Mouse (Mus musculus): ENCODE data around the gene Slc10a6. TPM values are rescaled to one million over a fixed set of nuclear protein-coding genes. Genes with fewer than 3 reads are reported as not detected.
A peak's percentile ranks its signal among the peaks of the same experiment; 100 is the strongest.

Slc10a6 gene
- 1 to 10 TPM in 1 of 2 experiments, under 1 TPM in 1; 0.89 to 3.5 TPM for total RNA-seq (2021)
- long read RNA-seq, experiment 1, partial matches to known transcripts = 0 of 3 reads
- long read RNA-seq, experiment 1, other reads (novel, unspliced or antisense) = 1 of 3 reads
- long read RNA-seq, experiment 2, partial matches to known transcripts = 0 of 2 reads
- long read RNA-seq, experiment 2, other reads (novel, unspliced or antisense) = 0 of 2 reads

- TF ChIP-seq CTCF (IDR thresholded peaks at IDR 0.05) = no peak
- intact Hi-C loops (cut with DNase I) = no loop called here
- Histone ChIP-seq H3K27ac (peak within 1 kb of the TSS; percentile 90), H3K4me3 (peak within 1 kb of the TSS; percentile 65)
- DNase-seq = peak; percentile 90
These were observed at the start of gene Slc10a6 for GRCm38 (mm10) chr5:103629111-103629764. Slc10a6 (minus strand) TSS chr5:103629403.

GRCm38 (mm10) chr5:103678974-103679373, 49.8 kb upstream of the Slc10a6 start:
- Histone ChIP-seq H3K27ac (no peak overlapping the region), H3K4me3 (no peak overlapping the region)
- no peak for DNase-seq
- intact Hi-C loops (cut with DNase I) = no loop called here
- TF ChIP-seq CTCF (IDR thresholded peaks at IDR 0.05) = no peak

- intact Hi-C loops (cut with DNase I) = no loop called here
- H3K4me3 ChIP-seq = no peak overlapping the region
- peak; percentile 47 for DNase-seq
- H3K27ac ChIP-seq = peak overlapping the region; percentile 51
- no peak for TF ChIP-seq CTCF (IDR thresholded peaks at IDR 0.05)
These were observed 48.7 kb upstream of the Slc10a6 start for GRCm38 (mm10) chr5:103677894-103678293.

GRCm38 (mm10) chr5:103676289-103676881, 47.2 kb upstream of the Slc10a6 start:
- no peak for TF ChIP-seq CTCF (IDR thresholded peaks at IDR 0.05)
- Histone ChIP-seq H3K27ac (no peak overlapping the region), H3K4me3 (no peak overlapping the region)
- intact Hi-C loops (cut with DNase I) = no loop called here
- DNase-seq = no peak

GRCm38 (mm10) chr5:103674482-103674881, 45.3 kb upstream of the Slc10a6 start:
- Histone ChIP-seq H3K4me3 (no peak overlapping the region), H3K27ac (no peak overlapping the region)
- TF ChIP-seq CTCF (IDR thresholded peaks at IDR 0.05) = no peak
- intact Hi-C loops (cut with DNase I) = no loop called here
- no peak for DNase-seq

- intact Hi-C loops (cut with DNase I) = no loop called here
- no peak for TF ChIP-seq CTCF (IDR thresholded peaks at IDR 0.05)
- H3K4me3 ChIP-seq = no peak overlapping the region
- DNase-seq = no peak
- no peak overlapping the region for H3K27ac ChIP-seq
These were observed 44.4 kb upstream of the Slc10a6 start for GRCm38 (mm10) chr5:103673611-103674010.

- intact Hi-C loops (cut with DNase I) = no loop called here
- no peak overlapping the region for H3K27ac ChIP-seq
- no peak overlapping the region for H3K4me3 ChIP-seq
- TF ChIP-seq CTCF (IDR thresholded peaks at IDR 0.05) = no peak
- DNase-seq = no peak
These were observed 42.7 kb upstream of the Slc10a6 start for GRCm38 (mm10) chr5:103671858-103672257.

GRCm38 (mm10) chr5:103665876-103666275, 36.7 kb upstream of the Slc10a6 start:
- TF ChIP-seq CTCF (IDR thresholded peaks at IDR 0.05) = no peak
- intact Hi-C loops (cut with DNase I) = no loop called here
- no peak for DNase-seq
- Histone ChIP-seq H3K4me3 (no peak overlapping the region), H3K27ac (no peak overlapping the region)

- no peak for TF ChIP-seq CTCF (IDR thresholded peaks at IDR 0.05)
- H3K27ac ChIP-seq = no peak overlapping the region
- no peak overlapping the region for H3K4me3 ChIP-seq
- intact Hi-C loops (cut with DNase I) = no loop called here
- DNase-seq = no peak
These were observed 35.7 kb upstream of the Slc10a6 start for GRCm38 (mm10) chr5:103664932-103665331.

GRCm38 (mm10) chr5:103659571-103659970, 30.4 kb upstream of the Slc10a6 start:
- H3K27ac ChIP-seq = no peak overlapping the region
- H3K4me3 ChIP-seq = no peak overlapping the region
- no peak for DNase-seq
- TF ChIP-seq CTCF (IDR thresholded peaks at IDR 0.05) = peak; percentile 80
- intact Hi-C loops (cut with DNase I) = loop anchor here (2.0 to 10.0 kb wide), 3 partner anchors 47 to 303 kb away; no protein-coding TSS in a partner anchor

- H3K4me3 ChIP-seq = no peak overlapping the region
- intact Hi-C loops (cut with DNase I) = loop anchor here (2.0 to 10.0 kb wide), 3 partner anchors 47 to 302 kb away; no protein-coding TSS in a partner anchor
- no peak for DNase-seq
- H3K27ac ChIP-seq = no peak overlapping the region
- peak; percentile 33 for TF ChIP-seq CTCF (IDR thresholded peaks at IDR 0.05)
These were observed 29.7 kb upstream of the Slc10a6 start for GRCm38 (mm10) chr5:103658921-103659320.

GRCm38 (mm10) chr5:103655346-103656118, 26.3 kb upstream of the Slc10a6 start, which contains the start of gene 1700016H13Rik:
1700016H13Rik (minus strand) TSS chr5:103656010.
- TF ChIP-seq CTCF (IDR thresholded peaks at IDR 0.05) = peak; percentile 63
- Histone ChIP-seq H3K4me3 (peak within 1 kb of the TSS; percentile 85), H3K27ac (peak within 1 kb of the TSS; percentile 67)
- intact Hi-C loops (cut with DNase I) = loop anchor here (5.0 to 10.0 kb wide), 2 partner anchors 43 to 61 kb away; no protein-coding TSS in a partner anchor
- DNase-seq = peak; percentile 83
